Mouse (Mus musculus) MEL (cell line): ENCODE results near the gene Gm7694. TPM values are rescaled to one million over a fixed set of nuclear protein-coding genes. Genes with fewer than 3 reads are reported as not detected.

Experiments
- DNase-seq: peaks from one replicate; pipeline ENCODE4 v3.0.0; 2011; ENCODE audit warnings: low read depth, low spot score
- H3K27ac ChIP-seq: 2 replicates; pipeline ENCODE4 v1.5.1; 2012; ENCODE audit warnings: low read depth, mild to moderate bottlenecking, control low read depth, low read length, moderate library complexity; ENCODE audit not compliant: control insufficient read depth
- H3K27me3 ChIP-seq, 2 experiments: fragments of 150-350 bp in 1 of 2; sonication (generic) in 1 of 2; 2 replicates each; pipeline ENCODE4 v1.6.1; 2012; ENCODE audit warnings: low read length in 2 of 2, mild to moderate bottlenecking in 2 of 2, improper control_type of control experiment in 1 of 2, moderate library complexity in 1 of 2; ENCODE audit not compliant: insufficient read depth in 2 of 2, control insufficient read depth in 1 of 2
- H3K36me3 ChIP-seq, 2 experiments: 2 replicates each; pipeline ENCODE4 v1.6.1; 2012 to 2014; ENCODE audit warnings: low read length in 2 of 2, improper control_type of control experiment in 1 of 2, inconsistent platforms in 1 of 2, mild to moderate bottlenecking in 1 of 2; ENCODE audit not compliant: insufficient read depth in 2 of 2, control insufficient read depth in 1 of 2
- H3K4me1 ChIP-seq, 2 experiments: fragments of 150-350 bp in 1 of 2; sonication (generic) in 1 of 2; 2 replicates each; pipeline ENCODE4 v1.6.1; 2012; ENCODE audit warnings: low read length in 2 of 2, improper control_type of control experiment in 1 of 2, mild to moderate bottlenecking in 1 of 2; ENCODE audit not compliant: insufficient read depth in 2 of 2, control insufficient read depth in 1 of 2
- H3K4me3 ChIP-seq, 2 experiments: fragments of 150-350 bp in 1 of 2; sonication (generic) in 1 of 2; 2 replicates each; pipeline ENCODE4 v1.5.1; 2012; ENCODE audit warnings: low read depth in 2 of 2, low read length in 2 of 2, mild to moderate bottlenecking in 2 of 2, moderate library complexity in 2 of 2, control low read depth in 1 of 2, improper control_type of control experiment in 1 of 2; ENCODE audit not compliant: control insufficient read depth in 1 of 2, insufficient read depth in 1 of 2
- H3K79me2 ChIP-seq: 2 replicates; pipeline ENCODE4 v1.6.1; 2012; ENCODE audit warnings: mild to moderate bottlenecking, low read length, moderate library complexity; ENCODE audit not compliant: control insufficient read depth, poor library complexity, insufficient read depth
- H3K9ac ChIP-seq: 2 replicates; pipeline ENCODE4 v1.6.1; 2012; ENCODE audit warnings: low read depth, mild to moderate bottlenecking, control low read depth, low read length, moderate library complexity; ENCODE audit not compliant: control insufficient read depth, poor library complexity, severe bottlenecking
- H3K9me3 ChIP-seq: fragments of 150-350 bp; sonication (generic); replicated peaks from 2 replicates; pipeline ENCODE4 v1.6.1; 2012; ENCODE audit warnings: mild to moderate bottlenecking, low read length, improper control_type of control experiment, moderate library complexity; ENCODE audit not compliant: insufficient read depth
- BHLHE40 ChIP-seq: IDR thresholded peaks from 2 replicates; pipeline ENCODE4 v1.6.1; 2012; ENCODE audit warnings: low read depth, mild to moderate bottlenecking, inconsistent platforms, low read length, improper control_type of control experiment, borderline replicate concordance
- CHD2 ChIP-seq: IDR thresholded peaks from 2 replicates; pipeline ENCODE4 v1.6.1; 2011; ENCODE audit warnings: low read length, improper control_type of control experiment
- CTCF ChIP-seq, 3 experiments: IDR thresholded peaks in 2 of 3; conservative IDR thresholded peaks in 1 of 3; 2 replicates each; pipeline ENCODE4 v1.5.1; 2011 to 2012; ENCODE audit warnings: low read length in 3 of 3, low read depth in 2 of 3, mild to moderate bottlenecking in 2 of 3, improper control_type of control experiment in 1 of 3, inconsistent platforms in 1 of 3, mixed read lengths in 1 of 3, moderate library complexity in 1 of 3; ENCODE audit not compliant: control insufficient read depth in 1 of 3, insufficient read depth in 1 of 3, poor library complexity in 1 of 3, severe bottlenecking in 1 of 3
- EP300 ChIP-seq, 2 experiments: IDR thresholded peaks; 2 replicates each; pipeline ENCODE4 v1.6.1; 2011; ENCODE audit warnings: improper control_type of control experiment in 2 of 2, low read length in 2 of 2, low read depth in 1 of 2, mild to moderate bottlenecking in 1 of 2
- ETS1 ChIP-seq: IDR thresholded peaks from 2 replicates; pipeline ENCODE4 v1.6.1; 2012; ENCODE audit warnings: low read depth, mild to moderate bottlenecking, inconsistent platforms, low read length, improper control_type of control experiment, moderate library complexity
- MAFK ChIP-seq: IDR thresholded peaks from 2 replicates; pipeline ENCODE4 v1.6.1; 2011; ENCODE audit warnings: low read depth, mild to moderate bottlenecking, low read length, improper control_type of control experiment, borderline replicate concordance
- MAX ChIP-seq: IDR thresholded peaks from 2 replicates; pipeline ENCODE4 v1.6.1; 2011; ENCODE audit warnings: low read length, improper control_type of control experiment
- MYB ChIP-seq: IDR thresholded peaks from 2 replicates; pipeline ENCODE4 v1.6.1; 2011; ENCODE audit warnings: mild to moderate bottlenecking, low read depth, low read length, improper control_type of control experiment
- NELFE ChIP-seq: IDR thresholded peaks from 2 replicates; pipeline ENCODE4 v1.6.1; 2011; ENCODE audit warnings: low read depth, low read length, improper control_type of control experiment
- POLR2A ChIP-seq, 2 experiments: IDR thresholded peaks; 2 replicates each; pipeline ENCODE4 v1.6.1; 2011 to 2012; ENCODE audit warnings: low read length in 2 of 2, mild to moderate bottlenecking in 2 of 2, control low read depth in 1 of 2, improper control_type of control experiment in 1 of 2, low read depth in 1 of 2, moderate library complexity in 1 of 2; ENCODE audit not compliant: control insufficient read depth in 1 of 2, insufficient read depth in 1 of 2, poor library complexity in 1 of 2
- POLR2AphosphoS2 ChIP-seq: IDR thresholded peaks from 2 replicates; pipeline ENCODE4 v1.6.1; 2011; ENCODE audit warnings: low read length, improper control_type of control experiment
- POLR2AphosphoS5 ChIP-seq: IDR thresholded peaks from 2 replicates; pipeline ENCODE4 v1.6.1; 2012; ENCODE audit warnings: low read depth, borderline replicate concordance, mild to moderate bottlenecking, inconsistent platforms, low read length, moderate library complexity, mixed read lengths
- RAD21 ChIP-seq: IDR thresholded peaks from 2 replicates; pipeline ENCODE4 v1.6.1; 2011; ENCODE audit warnings: mild to moderate bottlenecking, low read depth, low read length, improper control_type of control experiment
- ZKSCAN1 ChIP-seq: IDR thresholded peaks from 2 replicates; pipeline ENCODE4 v1.6.1; 2012; ENCODE audit warnings: low read depth, mild to moderate bottlenecking, inconsistent platforms, low read length, improper control_type of control experiment, moderate library complexity
- polyA plus RNA-seq, 2 experiments: library from polyadenylated mRNA; stranded (reverse) in 1 of 2; unstranded in 1 of 2; fragments of >175 nt in 1 of 2; fragments of >200 nt in 1 of 2; gene quantifications; 2 replicates each; pipeline versions ENCODE4 v1.2.1 to v1.2.4; 2012; ENCODE audit warnings: low replicate concordance in 2 of 2, low read depth in 1 of 2; ENCODE audit not compliant: insufficient read length in 2 of 2, insufficient read depth in 1 of 2, missing spikeins in 1 of 2
- total RNA-seq: library from RNA; depleted of rRNA; stranded (reverse); fragments of 300-350 nt; gene quantifications from 2 replicates; pipeline ENCODE4 v1.2.3, GENCODE M21; 2012; rRNA removed

Gm7694 gene
- total and polyA plus RNA-seq, 3 experiments: 0.19 to 1.1 TPM; not detected in 1

DNA sequence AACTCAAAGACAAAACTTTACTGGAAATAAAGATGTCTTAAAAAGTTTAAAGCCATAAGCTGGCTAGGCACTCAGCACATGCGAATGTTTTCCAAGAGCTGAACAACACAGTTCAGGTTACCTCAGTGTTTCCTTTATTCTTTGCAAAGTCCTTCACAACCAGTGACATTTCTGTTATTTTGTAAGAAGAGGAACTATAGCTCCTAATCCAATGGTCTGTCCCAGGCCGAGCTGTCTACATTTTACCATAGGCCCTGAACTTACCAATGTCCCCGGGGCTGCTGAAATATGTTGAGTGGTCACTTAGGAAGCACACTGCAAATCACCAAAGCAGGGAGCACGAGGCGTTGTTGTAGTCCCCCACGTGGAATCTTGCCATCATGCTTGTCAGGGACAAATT, 35.9 kb downstream of the Gm7694 start:
- H3K36me3 ChIP-seq: no peaks in the 10 kb centered on the region
- no peak overlapping the region for H3K27ac ChIP-seq
- DNase-seq: no peak
- H3K4me1 ChIP-seq: no peaks in the 10 kb centered on the region
- H3K27me3 ChIP-seq: no peaks in the 10 kb centered on the region
- H3K79me2 ChIP-seq: no peaks in the 10 kb centered on the region
- no peak overlapping the region for H3K4me3 ChIP-seq
- H3K9me3 ChIP-seq: no peaks in the 10 kb centered on the region
- TF ChIP-seq MYB: no peak
- no peak for TF ChIP-seq ETS1
- TF ChIP-seq CTCF (IDR thresholded peaks at IDR 0.05 in 2 of 3, conservative IDR thresholded peaks at IDR 0.05 in 1 of 3; ENCODE audit: control insufficient read depth in 1 of 3, insufficient read depth in 1 of 3, low read depth in 2 of 3, low read length in 3 of 3, poor library complexity in 1 of 3, severe bottlenecking in 1 of 3): no peak
- TF ChIP-seq EP300 (IDR thresholded peaks at IDR 0.05; ENCODE audit: low read depth in 1 of 2, low read length in 2 of 2): no peak
- no peak for TF ChIP-seq RAD21
- TF ChIP-seq MAX: no peak
- TF ChIP-seq POLR2AphosphoS5: no peak
- no peak for TF ChIP-seq POLR2AphosphoS2
- no peak for TF ChIP-seq NELFE
- no peak for TF ChIP-seq MAFK
- TF ChIP-seq BHLHE40: no peak
- H3K9ac ChIP-seq: no peak overlapping the region

DNA sequence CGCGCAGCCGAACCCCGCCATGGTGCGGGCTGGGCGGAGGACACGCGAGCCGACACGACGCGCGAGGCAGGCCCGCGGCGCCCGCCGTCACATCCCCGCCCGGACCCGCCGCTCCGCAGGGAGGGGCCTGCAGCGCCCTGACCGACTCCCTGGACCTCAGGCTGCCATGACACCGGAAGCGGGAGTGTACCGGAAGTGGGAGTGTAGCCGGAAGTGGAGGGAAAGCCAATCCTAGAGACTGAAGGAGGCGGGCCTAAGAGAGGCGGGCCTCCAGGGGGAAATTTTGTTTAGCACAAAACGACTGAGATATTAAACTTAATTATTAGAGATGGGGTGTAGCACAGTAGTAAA, 50.6 kb downstream of the Gm7694 start:
- Histone ChIP-seq H3K27ac (no peak overlapping the region), H3K27me3 (no peaks in the 10 kb centered on the region), H3K4me3 (no peak overlapping the region), H3K4me1 (no peaks in the 10 kb centered on the region), H3K9ac (no peak overlapping the region), H3K9me3 (no peaks in the 10 kb centered on the region), H3K79me2 (no peaks in the 10 kb centered on the region)
- no peak for DNase-seq
- TF ChIP-seq ZKSCAN1 (no peak), CHD2 (no peak), MAFK (no peak)
- TF ChIP-seq, all 39 proteins: peak for 0
- no peaks in the 10 kb centered on the region for H3K36me3 ChIP-seq

DNA sequence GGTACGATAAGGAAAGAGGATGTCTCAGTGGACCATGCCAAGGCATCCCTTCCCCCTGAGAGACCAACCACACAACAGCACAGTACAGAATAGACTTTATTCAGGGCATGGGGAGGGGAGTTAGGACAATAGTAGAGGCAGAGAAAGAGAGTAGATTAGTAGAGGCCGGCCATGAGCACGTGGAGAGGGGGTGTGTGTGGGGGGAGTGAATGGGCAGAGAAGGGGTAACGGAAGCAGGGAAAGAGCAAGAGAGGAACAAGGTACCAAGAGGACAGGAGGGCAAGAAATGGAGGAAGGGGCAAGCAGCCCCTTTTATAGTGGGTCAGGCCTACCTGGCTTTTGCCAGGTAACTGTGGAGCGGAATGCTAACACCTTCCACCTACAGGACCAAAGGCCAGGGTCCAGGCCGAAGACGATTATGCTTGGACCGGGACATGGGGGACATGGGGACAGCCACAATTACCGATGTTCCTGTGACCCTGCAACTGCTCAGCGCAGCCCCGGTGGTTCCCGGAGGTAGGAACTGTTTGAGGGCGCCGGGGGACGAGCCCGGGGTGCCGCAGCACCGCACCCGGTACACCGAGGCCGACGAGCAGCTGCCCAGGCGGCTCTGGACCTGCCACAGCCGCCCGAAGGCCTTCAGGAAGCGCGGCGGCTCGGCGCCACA, 51.1 kb downstream of the Gm7694 start:
- no peaks in the 10 kb centered on the region for H3K4me1 ChIP-seq
- no peak for DNase-seq

More for the DNA sequence above, 51.1 kb downstream of the Gm7694 start:
- Histone ChIP-seq H3K36me3 (no peaks in the 10 kb centered on the region), H3K9me3 (no peaks in the 10 kb centered on the region), H3K9ac (no peak overlapping the region), H3K27ac (no peak overlapping the region), H3K4me3 (no peak overlapping the region), H3K79me2 (no peaks in the 10 kb centered on the region), H3K27me3 (no peaks in the 10 kb centered on the region)
- TF ChIP-seq POLR2A (IDR thresholded peaks at IDR 0.05; ENCODE audit: control insufficient read depth in 1 of 2, insufficient read depth in 1 of 2, low read depth in 1 of 2, low read length in 2 of 2, poor library complexity in 1 of 2) (no peak), POLR2AphosphoS2 (no peak)

Other genes with a start within 250 kb of the Gm7694 start
- not detected in 2 replicates for gene Ddr2, start 195.6 kb downstream of the Gm7694 start, total RNA-seq
- gene Ddr2, start 195.6 kb downstream of the Gm7694 start, polyA plus RNA-seq: under 1 TPM in 1 of 2 experiments, not detected in 1; 0.04 TPM
- 74.5 and 87.3 TPM in 2 replicates for gene Uap1, start 131.4 kb downstream of the Gm7694 start, total RNA-seq
- 10 to 100 TPM in 1 of 2 experiments, not detected in 1; 80.8 TPM for gene Uap1, start 131.4 kb downstream of the Gm7694 start, polyA plus RNA-seq
- gene Uhmk1, start 90.9 kb downstream of the Gm7694 start, total RNA-seq: 26.8 and 28.9 TPM in 2 replicates
- gene Uhmk1, start 90.9 kb downstream of the Gm7694 start, polyA plus RNA-seq: 10 to 100 TPM; 19.5 to 43.9 TPM
- gene Sh2d1b2, start 73.6 kb downstream of the Gm7694 start, total RNA-seq: not detected in 2 replicates
- not detected for gene Sh2d1b2, start 73.6 kb downstream of the Gm7694 start, polyA plus RNA-seq
- gene Sh2d1b1, start 29.0 kb downstream of the Gm7694 start, total RNA-seq: not detected in 2 replicates
- gene Sh2d1b1, start 29.0 kb downstream of the Gm7694 start, polyA plus RNA-seq: not detected
- not detected in 2 replicates for gene Spata46, start 2.5 kb upstream of the Gm7694 start, total RNA-seq
- under 1 TPM in 1 of 2 experiments, not detected in 1; 0.13 TPM for gene Spata46, start 2.5 kb upstream of the Gm7694 start, polyA plus RNA-seq